Mouse (Mus musculus) liver, embryonic 15.5 days (tissue): ENCODE data around the gene Acat3. TPM values are rescaled to one million over a fixed set of nuclear protein-coding genes. Genes with fewer than 3 reads are reported as not detected.
A peak's percentile ranks its signal among the peaks of the same experiment; 100 is the strongest.
"Not testable (repeated sequence)": the region's sequence is repeated elsewhere in the genome, so short reads cannot be mapped to it uniquely, and the experiment has no call there.

Source experiments
- ATAC-seq: fragments of 200-750 bp; cut with Nextera tagmentation; 2 replicates; pipeline ENCODE4 v1.8.0; 2017; ENCODE audit warnings: moderate number of reproducible peaks, mild to moderate bottlenecking, moderate library complexity; ENCODE audit not compliant: insufficient read depth
- H3K27ac ChIP-seq: fragments of 300-500 bp; sonication (generic); replicated peaks from 2 replicates; pipeline ENCODE4 v1.5.1; 2015; ENCODE audit warnings: mild to moderate bottlenecking, inconsistent platforms
- H3K27me3 ChIP-seq: fragments of 300-500 bp; sonication (generic); 2 replicates; pipeline ENCODE4 v1.6.1; 2015; ENCODE audit warnings: mild to moderate bottlenecking, inconsistent platforms
- H3K36me3 ChIP-seq: fragments of 300-500 bp; sonication (generic); replicated peaks from 2 replicates; pipeline ENCODE4 v1.6.1; 2015; ENCODE audit warnings: moderate library complexity, mild to moderate bottlenecking, inconsistent platforms
- H3K4me1 ChIP-seq: fragments of 300-500 bp; sonication (generic); replicated peaks from 2 replicates; pipeline ENCODE4 v1.6.1; 2015; ENCODE audit warnings: inconsistent platforms
- H3K4me2 ChIP-seq: fragments of 300-500 bp; sonication (generic); 2 replicates; pipeline ENCODE4 v1.6.1; 2015; ENCODE audit warnings: moderate library complexity, mild to moderate bottlenecking, inconsistent platforms
- H3K4me3 ChIP-seq: fragments of 300-500 bp; sonication (generic); replicated peaks from 2 replicates; pipeline ENCODE4 v1.5.1; 2015; ENCODE audit warnings: mild to moderate bottlenecking, inconsistent platforms
- H3K9ac ChIP-seq: fragments of 300-500 bp; sonication (generic); 2 replicates; pipeline ENCODE4 v1.6.1; 2015; ENCODE audit warnings: moderate library complexity, mild to moderate bottlenecking, inconsistent platforms
- H3K9me3 ChIP-seq: fragments of 300-500 bp; sonication (generic); replicated peaks from 2 replicates; pipeline ENCODE4 v1.6.1; 2016; ENCODE audit warnings: inconsistent platforms
- WGBS: fragments of 180-500 bp; shearing (Covaris S2); methylation state at CpG from one replicate; pipeline ENCODE4 v1.1.7; 2015; ENCODE audit warnings: mixed read lengths; ENCODE audit not compliant: insufficient replicate concordance; 5-methylcytosine and 5-hydroxymethylcytosine counted together
- polyA plus RNA-seq: library from polyadenylated mRNA; unstranded; fragments of >200 nt; fragmentation: Nextera tagmentation; extraction: Ambion mirVana; gene quantifications from 2 replicates; pipeline ENCODE4 v1.2.1, GENCODE M21; 2015

Gene Acat3
- polyA plus RNA-seq, result 10.0 and 13.2 TPM in 2 replicates

- H3K27me3 ChIP-seq, result no peaks in the 10 kb centered on the region
- no peaks in the 10 kb centered on the region for H3K9me3 ChIP-seq
- H3K4me2 ChIP-seq, result peak within 1 kb of the TSS; percentile 64
- H3K9ac ChIP-seq, result no peak within 1 kb of the TSS
- peaks cover 25% of the 10 kb centered on the region for H3K4me1 ChIP-seq
- peaks cover 15% of the 10 kb centered on the region for H3K36me3 ChIP-seq
- peak; percentile 41 for ATAC-seq
- H3K4me3 ChIP-seq, result peak within 1 kb of the TSS; percentile 37
- 14% methylated on average over 27 of the region's 27 CpGs for WGBS
- H3K27ac ChIP-seq, result peak within 1 kb of the TSS; percentile 48
Measured at GRCm38 (mm10) chr17:12940151-12940805, at the start of gene Acat3. TSS of gene Acat3 (minus strand) at chr17:12940600.

GRCm38 (mm10) chr17:12988096-12988495 is 47.7 kb upstream of the Acat3 start:
- WGBS, result 76% methylated on average over 8 of the region's 8 CpGs
- not testable (repeated sequence) for H3K9ac ChIP-seq, H3K4me2 ChIP-seq, ATAC-seq, H3K27me3 ChIP-seq, H3K27ac ChIP-seq, H3K9me3 ChIP-seq, H3K4me3 ChIP-seq
- H3K4me1 ChIP-seq, result peaks cover 37% of the 10 kb centered on the region
- peaks cover 36% of the 10 kb centered on the region for H3K36me3 ChIP-seq

- Histone ChIP-seq H3K9ac (no peak overlapping the region), H3K27me3 (no peaks in the 10 kb centered on the region), H3K4me2 (no peak overlapping the region), H3K4me1 (peaks cover 17% of the 10 kb centered on the region), H3K36me3 (peaks cover 73% of the 10 kb centered on the region), H3K27ac (no peak overlapping the region), H3K4me3 (no peak overlapping the region), H3K9me3 (no peaks in the 10 kb centered on the region)
- ATAC-seq, result no peak
- WGBS, result 20% methylated on average over 2 of the region's 2 CpGs
Measured at GRCm38 (mm10) chr17:12983988-12984387, 43.6 kb upstream of the Acat3 start.

- Histone ChIP-seq H3K4me1 (no peaks in the 10 kb centered on the region), H3K27me3 (no peaks in the 10 kb centered on the region), H3K27ac (no peak overlapping the region), H3K9ac (no peak overlapping the region), H3K4me3 (no peak overlapping the region), H3K4me2 (no peak overlapping the region), H3K36me3 (peaks cover 81% of the 10 kb centered on the region), H3K9me3 (no peaks in the 10 kb centered on the region)
- 81% methylated on average over 1 of the region's 1 CpGs for WGBS
- no peak for ATAC-seq
Measured at GRCm38 (mm10) chr17:12978546-12978945, 38.1 kb upstream of the Acat3 start.

- no peak for ATAC-seq
- Histone ChIP-seq H3K27me3 (no peaks in the 10 kb centered on the region), H3K4me1 (no peaks in the 10 kb centered on the region), H3K27ac (no peak overlapping the region), H3K36me3 (peaks cover 70% of the 10 kb centered on the region), H3K4me3 (no peak overlapping the region), H3K9me3 (no peaks in the 10 kb centered on the region), H3K4me2 (no peak overlapping the region), H3K9ac (no peak overlapping the region)
- 73% methylated on average over 2 of the region's 2 CpGs for WGBS
Measured at GRCm38 (mm10) chr17:12973851-12974250, 33.5 kb upstream of the Acat3 start.

GRCm38 (mm10) chr17:12967173-12967572 is 26.8 kb upstream of the Acat3 start:
- H3K4me3 ChIP-seq, result no peak overlapping the region
- 88% methylated on average over 2 of the region's 2 CpGs for WGBS
- peaks cover 52% of the 10 kb centered on the region for H3K36me3 ChIP-seq
- H3K27ac ChIP-seq, result no peak overlapping the region
- no peak overlapping the region for H3K4me2 ChIP-seq
- H3K9me3 ChIP-seq, result no peaks in the 10 kb centered on the region
- no peak overlapping the region for H3K9ac ChIP-seq
- no peak for ATAC-seq
- H3K4me1 ChIP-seq, result no peaks in the 10 kb centered on the region
- H3K27me3 ChIP-seq, result no peaks in the 10 kb centered on the region

GRCm38 (mm10) chr17:12963476-12963875 is 23.1 kb upstream of the Acat3 start:
- H3K4me2 ChIP-seq, result no peak overlapping the region
- H3K4me1 ChIP-seq, result peaks cover 13% of the 10 kb centered on the region
- ATAC-seq, result no peak
- peaks cover 32% of the 10 kb centered on the region for H3K36me3 ChIP-seq
- H3K9me3 ChIP-seq, result no peaks in the 10 kb centered on the region
- no peak overlapping the region for H3K27ac ChIP-seq
- WGBS, result 60% methylated on average over 3 of the region's 3 CpGs
- H3K27me3 ChIP-seq, result no peaks in the 10 kb centered on the region
- no peak overlapping the region for H3K9ac ChIP-seq
- H3K4me3 ChIP-seq, result no peak overlapping the region

- ATAC-seq, result peak; percentile 98
- H3K9me3 ChIP-seq, result no peaks in the 10 kb centered on the region
- H3K27me3 ChIP-seq, result no peaks in the 10 kb centered on the region
- H3K4me3 ChIP-seq, result peak within 1 kb of the TSS; percentile 82
- H3K4me2 ChIP-seq, result peak within 1 kb of the TSS; percentile 88
- peaks cover 13% of the 10 kb centered on the region for H3K4me1 ChIP-seq
- WGBS, result under 1% methylated on average over 42 of the region's 42 CpGs
- peak within 1 kb of the TSS; percentile 70 for H3K9ac ChIP-seq
- peaks cover 19% of the 10 kb centered on the region for H3K36me3 ChIP-seq
- peak within 1 kb of the TSS; percentile 90 for H3K27ac ChIP-seq
Measured at GRCm38 (mm10) chr17:12960331-12960873, 20.0 kb upstream of the Acat3 start, which contains the start of gene Acat2. TSS of gene Acat2 (minus strand) at chr17:12960747.

- not testable (repeated sequence) for H3K27me3 ChIP-seq, ATAC-seq, H3K27ac ChIP-seq, H3K9me3 ChIP-seq, H3K9ac ChIP-seq
- 0 out of 2 replicates have a peak overlapping the region, but pooled peaks have one; percentile 21 for H3K4me3 ChIP-seq
- peak overlapping the region; percentile 41 for H3K4me2 ChIP-seq
- H3K4me1 ChIP-seq, result peaks cover 13% of the 10 kb centered on the region
- H3K36me3 ChIP-seq, result peaks cover 18% of the 10 kb centered on the region
- WGBS, result 18% methylated on average over 2 of the region's 2 CpGs
Measured at GRCm38 (mm10) chr17:12959377-12959776, 19.0 kb upstream of the Acat3 start.

- H3K9me3 ChIP-seq, result no peaks in the 10 kb centered on the region
Measured at GRCm38 (mm10) chr17:12956664-12957063, 16.3 kb upstream of the Acat3 start.

GRCm38 (mm10) chr17:12949669-12950068 is 9.3 kb upstream of the Acat3 start:
- Histone ChIP-seq H3K4me3 (no peak overlapping the region), H3K4me2 (no peak overlapping the region), H3K4me1 (no peaks in the 10 kb centered on the region), H3K27me3 (no peaks in the 10 kb centered on the region), H3K36me3 (peaks cover 52% of the 10 kb centered on the region), H3K27ac (no peak overlapping the region), H3K9me3 (no peaks in the 10 kb centered on the region), H3K9ac (no peak overlapping the region)
- 81% methylated on average over 5 of the region's 5 CpGs for WGBS
- ATAC-seq, result no peak

More at GRCm38 (mm10) chr17:12956664-12957063, 16.3 kb upstream of the Acat3 start:
- Histone ChIP-seq H3K4me1 (peaks cover 13% of the 10 kb centered on the region), H3K9ac (no peak overlapping the region), H3K36me3 (peaks cover 29% of the 10 kb centered on the region), H3K27ac (no peak overlapping the region), H3K4me3 (no peak overlapping the region), H3K4me2 (no peak overlapping the region), H3K27me3 (no peaks in the 10 kb centered on the region)
- WGBS, result 79% methylated on average over 8 of the region's 8 CpGs
- no peak for ATAC-seq
